Mouse (Mus musculus) midbrain, embryonic 15.5 days (tissue): ENCODE data around the gene Topbp1. TPM values are rescaled to one million over a fixed set of nuclear protein-coding genes. Genes with fewer than 3 reads are reported as not detected.
A peak's percentile ranks its signal among the peaks of the same experiment; 100 is the strongest.

ENCODE experiments used
- ATAC-seq: fragments of 200-750 bp; cut with Nextera tagmentation; replicated peaks from 2 replicates; pipeline ENCODE4 v1.8.0; 2017; ENCODE audit warnings: moderate TSS enrichment
- H3K27ac ChIP-seq: fragments of 300-500 bp; sonication (generic); 2 replicates; pipeline ENCODE4 v1.5.1; 2015; ENCODE audit warnings: mild to moderate bottlenecking, inconsistent platforms
- H3K27me3 ChIP-seq: fragments of 300-500 bp; sonication (generic); replicated peaks from 2 replicates; pipeline ENCODE4 v1.6.1; 2015; ENCODE audit warnings: inconsistent platforms
- H3K36me3 ChIP-seq: fragments of 300-500 bp; sonication (generic); replicated peaks from 2 replicates; pipeline ENCODE4 v1.6.1; 2015; ENCODE audit warnings: inconsistent platforms
- H3K4me1 ChIP-seq: fragments of 300-500 bp; sonication (generic); 2 replicates; pipeline ENCODE4 v1.6.1; 2015; ENCODE audit warnings: inconsistent platforms
- H3K4me2 ChIP-seq: fragments of 300-500 bp; sonication (generic); 2 replicates; pipeline ENCODE4 v1.6.1; 2015; ENCODE audit warnings: inconsistent platforms, mild to moderate bottlenecking, moderate library complexity
- H3K4me3 ChIP-seq: fragments of 300-500 bp; sonication (generic); 2 replicates; pipeline ENCODE4 v1.5.1; 2015; ENCODE audit warnings: mild to moderate bottlenecking, inconsistent platforms
- H3K9ac ChIP-seq: fragments of 300-500 bp; sonication (generic); 2 replicates; pipeline ENCODE4 v1.6.1; 2015; ENCODE audit warnings: mild to moderate bottlenecking, inconsistent platforms
- H3K9me3 ChIP-seq: fragments of 300-500 bp; sonication (generic); 2 replicates; pipeline ENCODE4 v1.6.1; 2016; ENCODE audit warnings: inconsistent platforms
- WGBS: fragments of 180-500 bp; shearing (Covaris S2); methylation state at CpG from one replicate; pipeline ENCODE4 v1.1.7; 2015; ENCODE audit warnings: mixed read lengths; 5-methylcytosine and 5-hydroxymethylcytosine counted together
- polyA plus RNA-seq: library from polyadenylated mRNA; unstranded; fragments of >200 nt; fragmentation: Nextera tagmentation; extraction: Ambion mirVana; gene quantifications from 2 replicates; pipeline ENCODE4 v1.2.1, GENCODE M21; 2015

Topbp1 gene
- 17.8 and 18.9 TPM in 2 replicates for polyA plus RNA-seq

DNA sequence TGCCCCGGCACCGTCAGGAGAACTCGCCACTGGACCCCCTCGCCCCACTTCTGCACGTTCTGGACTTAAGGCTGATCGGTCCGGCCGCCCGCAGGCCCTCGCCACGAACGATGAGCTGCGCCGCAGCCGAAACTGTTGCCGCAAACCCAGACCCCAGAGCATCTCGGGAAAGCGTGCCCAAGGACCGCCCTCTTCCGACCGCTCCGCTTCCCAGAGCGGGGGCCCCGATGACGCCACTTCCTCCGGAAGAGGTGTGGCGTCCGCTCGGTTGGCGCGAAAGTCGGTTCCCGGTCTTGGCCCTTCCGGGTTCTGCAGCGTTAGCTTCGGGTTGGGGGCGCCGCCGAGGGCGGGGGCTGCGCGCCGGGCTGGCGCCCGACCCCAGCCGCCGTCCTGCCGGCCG, at the start of gene Topbp1, which contains the start of gene 1300017J02Rik:
TSS of gene Topbp1 (plus strand) at position 289 of the 400 bp plus-strand sequence.
TSS of gene 1300017J02Rik (minus strand) at position 156 of the 400 bp plus-strand sequence.
- peak within 1 kb of the TSS; percentile 86 for H3K4me2 ChIP-seq
- H3K4me3 ChIP-seq = peak within 1 kb of the TSS; percentile 79
- H3K36me3 ChIP-seq = peaks cover 5% of the 10 kb centered on the region; the same call in 1 of the 2 replicates
- 2% methylated on average over 44 of the region's 49 CpGs for WGBS
- H3K27me3 ChIP-seq = no peaks in the 10 kb centered on the region
- no peaks in the 10 kb centered on the region for H3K9me3 ChIP-seq
- H3K9ac ChIP-seq = peak within 1 kb of the TSS; percentile 76
- H3K4me1 ChIP-seq = peaks cover 13% of the 10 kb centered on the region
- peak within 1 kb of the TSS; percentile 85 for H3K27ac ChIP-seq
- peak; percentile 99 for ATAC-seq

GRCm38 (mm10) chr9:103265778-103266177, 39.2 kb upstream of the Topbp1 start:
- Histone ChIP-seq H3K4me3 (no peak overlapping the region), H3K9me3 (no peaks in the 10 kb centered on the region), H3K4me1 (no peaks in the 10 kb centered on the region), H3K9ac (no peak overlapping the region), H3K27me3 (no peaks in the 10 kb centered on the region), H3K4me2 (no peak overlapping the region), H3K27ac (no peak overlapping the region), H3K36me3 (no peaks in the 10 kb centered on the region)
- 91% methylated on average over 4 of the region's 4 CpGs for WGBS
- ATAC-seq = no peak

GRCm38 (mm10) chr9:103271104-103271503, 33.9 kb upstream of the Topbp1 start:
- H3K27me3 ChIP-seq = no peaks in the 10 kb centered on the region
- H3K4me1 ChIP-seq = 0 out of 2 replicates have a peak, but pooled peaks cover 4% of the 10 kb centered on the region
- no peak overlapping the region for H3K4me3 ChIP-seq
- no peaks in the 10 kb centered on the region for H3K36me3 ChIP-seq
- no peak overlapping the region for H3K4me2 ChIP-seq
- ATAC-seq = no peak
- WGBS = 24% methylated on average over 4 of the region's 4 CpGs
- H3K9me3 ChIP-seq = no peaks in the 10 kb centered on the region
- H3K9ac ChIP-seq = no peak overlapping the region
- no peak overlapping the region for H3K27ac ChIP-seq

DNA sequence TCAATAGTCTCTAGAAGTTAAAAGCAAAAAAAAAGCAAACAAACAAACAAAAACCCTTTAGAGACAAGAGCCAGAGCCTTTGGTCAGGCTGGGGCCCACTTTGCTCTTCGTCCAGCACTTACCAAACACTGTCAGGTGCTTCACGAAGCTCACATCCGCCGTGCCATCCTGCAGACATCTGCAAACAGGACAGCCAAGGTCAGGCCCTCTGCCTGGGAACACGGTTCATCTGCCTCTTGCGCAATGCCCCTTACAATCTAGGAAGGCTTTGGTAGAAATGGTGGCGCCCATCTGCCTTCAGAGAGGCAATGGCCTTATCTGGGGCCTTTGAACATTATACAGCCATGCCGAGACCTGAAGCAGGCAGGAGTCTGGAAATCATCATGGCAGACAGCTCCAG, 30.2 kb upstream of the Topbp1 start:
- no peak for ATAC-seq
- WGBS = 91% methylated on average over 8 of the region's 8 CpGs

DNA sequence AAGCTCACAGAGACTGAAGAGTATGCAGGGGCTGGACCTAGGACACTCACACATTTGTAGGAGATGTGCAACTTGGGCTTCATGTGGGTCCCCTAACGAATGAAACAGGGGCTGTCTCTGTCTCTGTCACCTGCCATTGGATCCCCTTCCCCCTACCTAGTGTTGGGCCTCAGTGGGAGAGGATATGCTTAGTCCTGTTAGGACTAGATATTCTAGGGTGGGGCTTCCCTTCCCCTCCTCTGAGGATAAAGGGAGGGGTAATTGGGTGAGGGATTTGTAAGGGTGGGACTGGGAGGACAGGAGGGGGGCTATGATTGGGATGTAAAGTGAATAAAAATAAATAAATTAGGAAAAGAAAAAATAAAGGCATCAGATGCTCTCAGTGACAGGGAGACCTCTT, 29.3 kb upstream of the Topbp1 start:
- Histone ChIP-seq H3K4me3 (no peak overlapping the region), H3K9ac (no peak overlapping the region), H3K4me1 (0 out of 2 replicates have a peak, but pooled peaks cover 4% of the 10 kb centered on the region), H3K4me2 (no peak overlapping the region), H3K27ac (no peak overlapping the region), H3K36me3 (no peaks in the 10 kb centered on the region), H3K27me3 (no peaks in the 10 kb centered on the region), H3K9me3 (no peaks in the 10 kb centered on the region)
- no peak for ATAC-seq
- WGBS = 69% methylated on average over 1 of the region's 1 CpGs

More for the DNA sequence above, 30.2 kb upstream of the Topbp1 start:
- Histone ChIP-seq H3K4me2 (no peak overlapping the region), H3K9ac (no peak overlapping the region), H3K9me3 (no peaks in the 10 kb centered on the region), H3K4me1 (0 out of 2 replicates have a peak, but pooled peaks cover 4% of the 10 kb centered on the region), H3K36me3 (no peaks in the 10 kb centered on the region), H3K27me3 (no peaks in the 10 kb centered on the region), H3K4me3 (no peak overlapping the region), H3K27ac (no peak overlapping the region)

DNA sequence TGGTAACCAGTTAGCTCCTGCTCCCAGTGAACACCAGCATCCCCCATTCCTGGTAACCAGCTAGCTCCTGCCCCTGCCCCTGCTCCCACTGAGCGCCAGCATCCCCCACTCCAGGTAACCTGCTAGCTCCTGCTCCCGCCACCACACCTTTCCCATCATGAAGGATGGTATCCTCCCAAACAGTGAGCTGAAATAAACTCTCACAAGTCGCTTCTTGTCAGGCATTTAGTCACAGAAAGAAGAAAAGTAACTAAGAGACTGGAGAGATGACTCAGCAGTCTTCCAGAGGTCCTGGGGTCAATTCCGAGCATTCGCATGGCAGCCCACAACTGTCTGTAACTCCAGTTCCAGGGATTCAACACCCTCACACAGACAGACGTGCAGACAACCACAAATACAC, 28.1 kb upstream of the Topbp1 start:
- Histone ChIP-seq H3K36me3 (no peaks in the 10 kb centered on the region), H3K9ac (no peak overlapping the region), H3K9me3 (no peaks in the 10 kb centered on the region), H3K4me1 (no peaks in the 10 kb centered on the region), H3K27me3 (no peaks in the 10 kb centered on the region), H3K4me2 (no peak overlapping the region), H3K4me3 (no peak overlapping the region), H3K27ac (no peak overlapping the region)
- WGBS = 82% methylated on average over 6 of the region's 6 CpGs
- no peak for ATAC-seq

- Histone ChIP-seq H3K9me3 (no peaks in the 10 kb centered on the region), H3K9ac (no peak overlapping the region), H3K36me3 (no peaks in the 10 kb centered on the region), H3K27me3 (no peaks in the 10 kb centered on the region), H3K4me2 (no peak overlapping the region), H3K4me3 (no peak overlapping the region), H3K27ac (no peak overlapping the region), H3K4me1 (no peaks in the 10 kb centered on the region)
- 72% methylated on average over 4 of the region's 4 CpGs for WGBS
- no peak for ATAC-seq
These were observed 18.6 kb upstream of the Topbp1 start for GRCm38 (mm10) chr9:103286396-103286795.

DNA sequence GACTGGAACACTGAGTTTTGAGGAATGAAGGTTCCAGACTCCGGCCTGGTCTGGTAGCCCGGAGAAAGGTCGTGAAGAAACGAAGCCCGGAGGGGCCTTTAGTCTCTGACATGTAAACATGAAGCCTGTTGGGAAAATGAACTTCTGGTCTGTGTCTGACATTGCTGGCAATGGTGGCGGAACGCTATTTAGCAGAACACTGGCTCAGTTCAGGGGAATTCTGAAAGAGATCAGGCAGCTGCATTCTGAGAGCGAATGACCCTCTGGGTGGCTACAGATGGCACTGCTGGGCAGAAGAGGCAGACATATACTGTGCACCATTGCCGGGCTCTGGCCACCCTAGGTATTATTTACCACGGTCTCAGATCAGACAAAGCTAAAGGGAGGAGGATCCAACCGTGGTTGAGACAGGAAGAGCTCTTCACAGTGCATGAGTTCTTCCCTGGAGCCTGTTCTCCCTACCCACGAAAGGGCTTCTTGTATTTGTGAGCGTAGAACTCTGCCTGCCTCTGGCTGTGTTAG, 18.1 kb upstream of the Topbp1 start:
- H3K27me3 ChIP-seq = no peaks in the 10 kb centered on the region
- H3K4me3 ChIP-seq = no peak overlapping the region
- H3K27ac ChIP-seq = no peak overlapping the region
- no peaks in the 10 kb centered on the region for H3K9me3 ChIP-seq
- WGBS = 77% methylated on average over 13 of the region's 13 CpGs
- H3K9ac ChIP-seq = no peak overlapping the region
- no peak for ATAC-seq
- no peaks in the 10 kb centered on the region for H3K36me3 ChIP-seq
- H3K4me1 ChIP-seq = no peaks in the 10 kb centered on the region
- H3K4me2 ChIP-seq = no peak overlapping the region

GRCm38 (mm10) chr9:103287840-103288488, 17.1 kb upstream of the Topbp1 start:
- H3K9me3 ChIP-seq = no peaks in the 10 kb centered on the region
- H3K27me3 ChIP-seq = no peaks in the 10 kb centered on the region
- no peak for ATAC-seq
- H3K4me2 ChIP-seq = no peak overlapping the region
- no peaks in the 10 kb centered on the region for H3K4me1 ChIP-seq
- no peak overlapping the region for H3K9ac ChIP-seq
- no peak overlapping the region for H3K27ac ChIP-seq
- no peak overlapping the region for H3K4me3 ChIP-seq
- no peaks in the 10 kb centered on the region for H3K36me3 ChIP-seq
- 90% methylated on average over 19 of the region's 19 CpGs for WGBS

GRCm38 (mm10) chr9:103288489-103289180, 16.4 kb upstream of the Topbp1 start:
- no peak for ATAC-seq
- no peak overlapping the region for H3K4me3 ChIP-seq
- no peak overlapping the region for H3K27ac ChIP-seq
- H3K9me3 ChIP-seq = no peaks in the 10 kb centered on the region
- no peaks in the 10 kb centered on the region for H3K4me1 ChIP-seq
- 93% methylated on average over 13 of the region's 13 CpGs for WGBS
- H3K9ac ChIP-seq = no peak overlapping the region
- H3K27me3 ChIP-seq = no peaks in the 10 kb centered on the region
- H3K4me2 ChIP-seq = no peak overlapping the region
- no peaks in the 10 kb centered on the region for H3K36me3 ChIP-seq

DNA sequence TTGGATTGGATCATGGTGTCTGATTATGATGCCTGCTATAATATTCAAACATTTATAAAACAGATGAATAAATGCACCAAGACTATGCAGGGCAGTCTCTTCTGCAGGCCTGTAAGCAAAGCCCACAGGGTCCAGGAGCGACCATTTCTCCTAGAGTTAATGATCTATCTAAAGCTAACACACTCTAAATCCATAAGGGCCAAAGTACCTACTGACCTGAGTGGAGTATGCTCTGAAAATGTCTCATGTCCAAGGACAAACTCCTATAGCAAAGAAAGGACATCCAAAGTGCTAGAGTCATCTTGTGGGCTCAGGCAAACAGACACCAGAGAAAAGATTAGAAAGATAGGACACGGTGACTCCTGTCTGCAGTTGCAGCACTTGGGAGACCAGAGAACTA, 10.5 kb upstream of the Topbp1 start:
- no peak overlapping the region for H3K27ac ChIP-seq
- no peaks in the 10 kb centered on the region for H3K4me1 ChIP-seq
- no peak overlapping the region for H3K4me3 ChIP-seq
- no peak for ATAC-seq
- H3K9ac ChIP-seq = no peak overlapping the region
- no peaks in the 10 kb centered on the region for H3K27me3 ChIP-seq
- 96% methylated on average over 2 of the region's 2 CpGs for WGBS
- H3K9me3 ChIP-seq = no peaks in the 10 kb centered on the region
- H3K4me2 ChIP-seq = no peak overlapping the region
- H3K36me3 ChIP-seq = no peaks in the 10 kb centered on the region

GRCm38 (mm10) chr9:103301086-103301485, 3.9 kb upstream of the Topbp1 start:
- Histone ChIP-seq H3K4me2 (no peak overlapping the region), H3K27me3 (no peaks in the 10 kb centered on the region), H3K4me3 (no peak overlapping the region), H3K9me3 (no peaks in the 10 kb centered on the region), H3K9ac (no peak overlapping the region), H3K4me1 (peaks cover 7% of the 10 kb centered on the region), H3K36me3 (no peaks in the 10 kb centered on the region), H3K27ac (no peak overlapping the region)
- WGBS = 93% methylated on average over 8 of the region's 8 CpGs
- no peak for ATAC-seq
